9 mouse cellular contexts compared by ENCODE assay signal in the genomic region with DNA sequence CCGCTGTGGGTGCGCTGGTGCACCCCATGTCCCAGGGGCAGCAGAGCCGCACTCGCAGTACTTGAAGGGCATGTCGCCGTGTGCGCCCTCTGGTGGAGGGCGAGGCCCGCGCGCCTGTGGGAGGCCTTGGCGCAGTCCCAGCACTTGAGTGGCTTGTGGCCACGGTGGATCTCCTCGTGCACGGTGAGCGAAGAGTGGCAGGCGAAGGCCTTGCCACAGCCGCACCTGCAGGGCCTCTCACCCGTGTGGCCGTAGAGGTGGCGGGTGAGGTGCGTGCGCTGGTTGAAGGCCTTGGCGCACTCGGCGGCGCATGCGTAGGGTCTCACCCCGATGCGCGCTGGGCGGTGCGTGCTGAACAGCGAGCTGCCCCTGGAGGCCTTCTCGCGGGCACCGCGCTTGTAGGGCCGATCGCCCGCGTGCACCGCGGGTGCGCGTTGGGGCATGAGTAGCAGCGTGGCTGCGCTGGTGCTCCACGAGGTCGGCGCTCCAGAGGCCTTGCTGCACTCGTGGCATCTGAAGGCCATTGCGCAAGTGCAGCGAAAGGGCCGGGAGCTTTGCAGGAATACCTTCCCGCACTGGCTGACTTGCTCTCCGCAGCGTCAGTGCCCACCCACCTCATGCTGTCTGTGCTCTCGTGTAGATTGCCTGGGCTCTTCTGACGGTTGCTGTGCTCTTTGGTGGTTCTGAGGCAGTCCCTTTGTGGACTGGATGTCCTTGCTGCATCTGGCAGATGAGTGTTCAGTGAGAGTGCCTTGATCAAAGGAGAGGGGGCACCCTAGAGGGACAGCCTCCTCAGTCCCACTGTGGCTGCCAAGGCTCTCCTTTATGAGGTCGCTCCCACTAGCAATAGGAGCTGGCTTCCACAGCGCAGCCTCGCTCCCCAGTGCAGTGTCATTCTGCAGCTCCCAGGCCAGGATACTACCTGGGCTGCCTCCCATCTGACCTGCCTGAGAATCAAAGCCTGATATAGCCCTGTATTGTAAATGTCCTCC. TPM values are rescaled to one million over a fixed set of nuclear protein-coding genes. Genes with fewer than 3 reads are reported as not detected.
DNase-seq lines count a peak whose midpoint lies in the region; ATAC-seq and TF ChIP-seq lines count a peak whose summit lies in the region.
"Had no signal": no experiment of that assay in that cellular context is flagged by ENCODE, and none has a peak within 500 bp of the region (broad histone marks: within the 10 kb centered on the region; RNA-seq: fewer than 3 reads in every experiment).

No protein-coding gene starts in this region.

- H3K36me3 ChIP-seq in embryonic facial prominence, embryonic 12.5 days, result no peaks in the 10 kb centered on the region
- no peaks in the 10 kb centered on the region for H3K36me3 ChIP-seq in heart, embryonic 12.5 days
- no peaks in the 10 kb centered on the region for H3K36me3 ChIP-seq in kidney, embryonic 15.5 days
- H3K36me3 ChIP-seq in liver, embryonic 16.5 days (ENCODE audit: control insufficient read depth, insufficient read depth), result no peaks in the 10 kb centered on the region
- no peaks in the 10 kb centered on the region for H3K36me3 ChIP-seq in neural tube, embryonic 11.5 days (ENCODE audit: control insufficient read depth, insufficient read depth, low read length)
- no peaks in the 10 kb centered on the region for H3K36me3 ChIP-seq in thymus, adult 2 months (ENCODE audit: control insufficient read depth, insufficient read depth, low read length)

- ATAC-seq in embryonic facial prominence, embryonic 12.5 days (ENCODE audit: insufficient number of reproducible peaks, insufficient read depth, low FRiP score, low TSS enrichment), result peak; percentile 76
- ATAC-seq in heart, embryonic 12.5 days (ENCODE audit: insufficient number of reproducible peaks, low FRiP score), result peak; percentile 83
- ATAC-seq in kidney, embryonic 15.5 days (replicated peaks; ENCODE audit: low FRiP score), result peak; percentile 92
- peak; percentile 78 for ATAC-seq in liver, embryonic 16.5 days (ENCODE audit: low read depth)
- peak; percentile 88 for ATAC-seq in neural tube, embryonic 11.5 days (ENCODE audit: insufficient read depth, low FRiP score, low TSS enrichment)

- TF ChIP-seq POLR2A in thymus, adult 2 months (IDR thresholded peaks at IDR 0.05; ENCODE audit: control insufficient read depth, extremely low read depth, insufficient read depth, low read length, poor library complexity), result no peak

- H3K27ac ChIP-seq in embryonic facial prominence, embryonic 12.5 days, result peak overlapping the region; percentile 17; the same call in 1 of the 2 replicates
- H3K27ac ChIP-seq in heart, embryonic 12.5 days (ENCODE audit: poor library complexity, severe bottlenecking), result no peak overlapping the region
- H3K27ac ChIP-seq in kidney, embryonic 15.5 days, result 0 out of 2 replicates have a peak overlapping the region, but pooled peaks have one; percentile 22
- H3K27ac ChIP-seq in liver, embryonic 16.5 days (ENCODE audit: low read length), result no peak overlapping the region
- H3K27ac ChIP-seq in neural tube, embryonic 11.5 days (ENCODE audit: low read depth, low read length), result no peak overlapping the region
- no peak overlapping the region for H3K27ac ChIP-seq in thymus, adult 2 months (ENCODE audit: control insufficient read depth, insufficient read depth, low read length)

- peaks cover 18% of the 10 kb centered on the region for H3K4me1 ChIP-seq in embryonic facial prominence, embryonic 12.5 days
- H3K4me1 ChIP-seq in heart, embryonic 12.5 days (replicated peaks), result peaks cover 23% of the 10 kb centered on the region
- H3K4me1 ChIP-seq in kidney, embryonic 15.5 days, result peaks cover 18% of the 10 kb centered on the region
- peaks cover 3% of the 10 kb centered on the region; the same call in 1 of the 2 replicates for H3K4me1 ChIP-seq in liver, embryonic 16.5 days (ENCODE audit: control insufficient read depth, low read depth, low read length)
- no peaks in the 10 kb centered on the region for H3K4me1 ChIP-seq in neural tube, embryonic 11.5 days (ENCODE audit: control insufficient read depth, insufficient read depth, low read length)
- H3K4me1 ChIP-seq in thymus, adult 2 months (replicated peaks; ENCODE audit: control insufficient read depth, insufficient read depth, low read length), result peaks cover 11% of the 10 kb centered on the region

- H3K4me2 ChIP-seq in embryonic facial prominence, embryonic 12.5 days (replicated peaks), result peak overlapping the region; percentile 81
- peak overlapping the region; percentile 84 for H3K4me2 ChIP-seq in heart, embryonic 12.5 days
- H3K4me2 ChIP-seq in kidney, embryonic 15.5 days, result peak overlapping the region; percentile 94
- peak overlapping the region; percentile 70 for H3K4me2 ChIP-seq in liver, embryonic 16.5 days (ENCODE audit: low read depth, low read length)
- H3K4me2 ChIP-seq in neural tube, embryonic 11.5 days (ENCODE audit: low read depth), result peak overlapping the region; percentile 79

- peaks cover 14% of the 10 kb centered on the region for H3K27me3 ChIP-seq in embryonic facial prominence, embryonic 12.5 days
- peaks cover 40% of the 10 kb centered on the region for H3K27me3 ChIP-seq in heart, embryonic 12.5 days (replicated peaks)
- peaks cover 55% of the 10 kb centered on the region for H3K27me3 ChIP-seq in kidney, embryonic 15.5 days
- peaks cover 34% of the 10 kb centered on the region for H3K27me3 ChIP-seq in liver, embryonic 16.5 days (ENCODE audit: control insufficient read depth, insufficient read depth, low read depth, low read length)
- H3K27me3 ChIP-seq in neural tube, embryonic 11.5 days (ENCODE audit: control insufficient read depth, insufficient read depth, low read length), result peaks cover 13% of the 10 kb centered on the region
- no peaks in the 10 kb centered on the region for H3K27me3 ChIP-seq in thymus, adult 2 months (ENCODE audit: control insufficient read depth, insufficient read depth, low read length)

- 2% methylated on average over 63 of the region's 63 CpGs for WGBS in embryonic facial prominence, embryonic 12.5 days
- 3% methylated on average over 63 of the region's 63 CpGs for WGBS in heart, embryonic 12.5 days
- WGBS in kidney, embryonic 15.5 days, result 2% methylated on average over 63 of the region's 63 CpGs
- WGBS in liver, embryonic 16.5 days (ENCODE audit: insufficient replicate concordance), result 4% methylated on average over 63 of the region's 63 CpGs
- 2% methylated on average over 63 of the region's 63 CpGs for WGBS in neural tube, embryonic 11.5 days
- WGBS in thymus, adult 2 months, result 5% methylated on average over 63 of the region's 63 CpGs

- TF ChIP-seq CTCF in thymus, adult 2 months (IDR thresholded peaks at IDR 0.05; ENCODE audit: borderline replicate concordance, control insufficient read depth, extremely low read depth, insufficient read depth, low read length, poor library complexity), result peak; percentile 99

- peak overlapping the region; percentile 59 for H3K9ac ChIP-seq in embryonic facial prominence, embryonic 12.5 days
- peak overlapping the region; percentile 73 for H3K9ac ChIP-seq in heart, embryonic 12.5 days
- H3K9ac ChIP-seq in kidney, embryonic 15.5 days, result peak overlapping the region; percentile 55
- peak overlapping the region; percentile 26 for H3K9ac ChIP-seq in liver, embryonic 16.5 days (ENCODE audit: low read depth, low read length)
- peak overlapping the region; percentile 61 for H3K9ac ChIP-seq in neural tube, embryonic 11.5 days (ENCODE audit: low read length)

- DNase-seq in CD8-positive naive resting alpha-beta T cell, adult 2 months (ENCODE audit: low read depth in 2 of 2, low spot score in 2 of 2), result peak; percentile 54 to 68
- DNase-seq in adrenal gland, postnatal 25 days, result peak; percentile 69
- DNase-seq in neural tube, embryonic 11.5 days (ENCODE audit: low spot score), result peak; percentile 87
- peak; percentile 75 for DNase-seq in thymus, adult 2 months

- H3K4me3 ChIP-seq in embryonic facial prominence, embryonic 12.5 days, result peak overlapping the region; percentile 48
- peak overlapping the region; percentile 55 for H3K4me3 ChIP-seq in heart, embryonic 12.5 days
- peak overlapping the region; percentile 54 for H3K4me3 ChIP-seq in kidney, embryonic 15.5 days (replicated peaks)
- H3K4me3 ChIP-seq in liver, embryonic 16.5 days (ENCODE audit: low read depth, low read length), result peak overlapping the region; percentile 42
- peak overlapping the region; percentile 41 for H3K4me3 ChIP-seq in neural tube, embryonic 11.5 days (ENCODE audit: low read depth, low read length)
- H3K4me3 ChIP-seq in thymus, adult 2 months (ENCODE audit: control insufficient read depth, insufficient read depth, low read length), result peak overlapping the region; percentile 38

- no peaks in the 10 kb centered on the region for H3K9me3 ChIP-seq in embryonic facial prominence, embryonic 12.5 days
- H3K9me3 ChIP-seq in heart, embryonic 12.5 days (replicated peaks), result no peaks in the 10 kb centered on the region
- H3K9me3 ChIP-seq in kidney, embryonic 15.5 days (replicated peaks), result no peaks in the 10 kb centered on the region
- H3K9me3 ChIP-seq in liver, embryonic 16.5 days (replicated peaks; ENCODE audit: control insufficient read depth, low read length), result no peaks in the 10 kb centered on the region
- no peaks in the 10 kb centered on the region for H3K9me3 ChIP-seq in neural tube, embryonic 11.5 days (ENCODE audit: control insufficient read depth, low read length)

RNA-seq across cellular contexts. Expression of gene B830017H08Rik, which starts 17.2 kb away (rescaled TPM):
- not detected in 2 replicates for total RNA-seq in adrenal gland, postnatal 25 days (2021)
- 0.47 and 0.70 TPM in 2 replicates for polyA plus RNA-seq in embryonic facial prominence, embryonic 12.5 days (2016; fragmentation: Nextera tagmentation; extraction: Ambion mirVana)
- polyA plus RNA-seq in heart, embryonic 12.5 days (2016; fragmentation: Nextera tagmentation; extraction: Ambion mirVana), result not detected in 2 replicates
- polyA plus RNA-seq in kidney, embryonic 15.5 days (2015; fragmentation: Nextera tagmentation; extraction: Ambion mirVana), result 0.26 and 0.27 TPM in 2 replicates
- not detected in 2 replicates for polyA plus RNA-seq in liver, embryonic 16.5 days (2015; fragmentation: Nextera tagmentation; extraction: Ambion mirVana)
- polyA plus RNA-seq in neural tube, embryonic 11.5 days (2014; fragmentation: Nextera tagmentation; extraction: Ambion mirVana), result 0.19 and 0.36 TPM in 2 replicates
- polyA plus RNA-seq in thymus, adult 2 months (2012; rRNA removed), result not detected in 2 replicates
- polyA plus RNA-seq: gonadal fat pad, adult 2 months had no signal

RNA-seq across cellular contexts. Expression of gene Scarf2, which starts 18.6 kb away (rescaled TPM):
- total RNA-seq in adrenal gland, postnatal 25 days (2021), result 8.6 and 8.7 TPM in 2 replicates
- 47.6 and 49.8 TPM in 2 replicates for polyA plus RNA-seq in embryonic facial prominence, embryonic 12.5 days (2016; fragmentation: Nextera tagmentation; extraction: Ambion mirVana)
- polyA plus RNA-seq in heart, embryonic 12.5 days (2016; fragmentation: Nextera tagmentation; extraction: Ambion mirVana), result 15.8 and 17.4 TPM in 2 replicates
- 10.8 and 12.3 TPM in 2 replicates for polyA plus RNA-seq in kidney, embryonic 15.5 days (2015; fragmentation: Nextera tagmentation; extraction: Ambion mirVana)
- polyA plus RNA-seq in liver, embryonic 16.5 days (2015; fragmentation: Nextera tagmentation; extraction: Ambion mirVana), result 0.67 TPM in 2 replicates
- polyA plus RNA-seq in neural tube, embryonic 11.5 days (2014; fragmentation: Nextera tagmentation; extraction: Ambion mirVana), result 9.5 and 13.1 TPM in 2 replicates
- polyA plus RNA-seq in thymus, adult 2 months (2012; rRNA removed), result 41.0 and 41.2 TPM in 2 replicates

RNA-seq across cellular contexts. Expression of gene Car15, which starts 22.5 kb away (rescaled TPM):
- total RNA-seq in adrenal gland, postnatal 25 days (2021), result 2.9 and 3.6 TPM in 2 replicates
- polyA plus RNA-seq in embryonic facial prominence, embryonic 12.5 days (2016; fragmentation: Nextera tagmentation; extraction: Ambion mirVana), result 2.6 and 3.3 TPM in 2 replicates
- polyA plus RNA-seq in heart, embryonic 12.5 days (2016; fragmentation: Nextera tagmentation; extraction: Ambion mirVana), result 1.5 and 1.7 TPM in 2 replicates
- 20.2 and 21.6 TPM in 2 replicates for polyA plus RNA-seq in kidney, embryonic 15.5 days (2015; fragmentation: Nextera tagmentation; extraction: Ambion mirVana)
- polyA plus RNA-seq in liver, embryonic 16.5 days (2015; fragmentation: Nextera tagmentation; extraction: Ambion mirVana), result 0.58 and 0.88 TPM in 2 replicates
- polyA plus RNA-seq in neural tube, embryonic 11.5 days (2014; fragmentation: Nextera tagmentation; extraction: Ambion mirVana), result 3.2 and 3.4 TPM in 2 replicates
- 22.4 and 27.4 TPM in 2 replicates for polyA plus RNA-seq in thymus, adult 2 months (2012; rRNA removed)

RNA-seq across cellular contexts. Expression of gene Klhl22, which starts 56.3 kb away (rescaled TPM):
- 32.3 and 49.0 TPM in 2 replicates for total RNA-seq in adrenal gland, postnatal 25 days (2021)
- 92.6 and 94.5 TPM in 2 replicates for polyA plus RNA-seq in embryonic facial prominence, embryonic 12.5 days (2016; fragmentation: Nextera tagmentation; extraction: Ambion mirVana)
- polyA plus RNA-seq in heart, embryonic 12.5 days (2016; fragmentation: Nextera tagmentation; extraction: Ambion mirVana), result 42.7 and 44.4 TPM in 2 replicates
- polyA plus RNA-seq in kidney, embryonic 15.5 days (2015; fragmentation: Nextera tagmentation; extraction: Ambion mirVana), result 65.1 and 71.4 TPM in 2 replicates
- 11.2 and 12.8 TPM in 2 replicates for polyA plus RNA-seq in liver, embryonic 16.5 days (2015; fragmentation: Nextera tagmentation; extraction: Ambion mirVana)
- 62.1 and 62.4 TPM in 2 replicates for polyA plus RNA-seq in neural tube, embryonic 11.5 days (2014; fragmentation: Nextera tagmentation; extraction: Ambion mirVana)
- polyA plus RNA-seq in thymus, adult 2 months (2012; rRNA removed), result 72.7 and 75.1 TPM in 2 replicates

Comparison
In these comparisons a context has a peak if more than half of its experiments do, and no peak if none do; other contexts are left out.
1. H3K27ac ChIP-seq: peak in embryonic facial prominence, embryonic 12.5 days (single experiment) and kidney, embryonic 15.5 days (single experiment); none in heart, embryonic 12.5 days (single experiment), liver, embryonic 16.5 days (single experiment), neural tube, embryonic 11.5 days (single experiment) and thymus, adult 2 months (single experiment).
2. Peak in every context shown above with its lines, with median percentiles within 50 percentile points of each other: DNase-seq, ATAC-seq, H3K4me2 ChIP-seq, H3K4me3 ChIP-seq and H3K9ac ChIP-seq.